Mouse (Mus musculus) lung, adult 18-20 months (tissue): ENCODE results near the gene Gm20388.

Source experiments
- DNase-seq, 2 experiments: peaks; one replicate each; pipeline ENCODE4 v3.0.0; 2022; ENCODE audit warnings: mixed read lengths in 2 of 2

Gene Gm20388

DNA sequence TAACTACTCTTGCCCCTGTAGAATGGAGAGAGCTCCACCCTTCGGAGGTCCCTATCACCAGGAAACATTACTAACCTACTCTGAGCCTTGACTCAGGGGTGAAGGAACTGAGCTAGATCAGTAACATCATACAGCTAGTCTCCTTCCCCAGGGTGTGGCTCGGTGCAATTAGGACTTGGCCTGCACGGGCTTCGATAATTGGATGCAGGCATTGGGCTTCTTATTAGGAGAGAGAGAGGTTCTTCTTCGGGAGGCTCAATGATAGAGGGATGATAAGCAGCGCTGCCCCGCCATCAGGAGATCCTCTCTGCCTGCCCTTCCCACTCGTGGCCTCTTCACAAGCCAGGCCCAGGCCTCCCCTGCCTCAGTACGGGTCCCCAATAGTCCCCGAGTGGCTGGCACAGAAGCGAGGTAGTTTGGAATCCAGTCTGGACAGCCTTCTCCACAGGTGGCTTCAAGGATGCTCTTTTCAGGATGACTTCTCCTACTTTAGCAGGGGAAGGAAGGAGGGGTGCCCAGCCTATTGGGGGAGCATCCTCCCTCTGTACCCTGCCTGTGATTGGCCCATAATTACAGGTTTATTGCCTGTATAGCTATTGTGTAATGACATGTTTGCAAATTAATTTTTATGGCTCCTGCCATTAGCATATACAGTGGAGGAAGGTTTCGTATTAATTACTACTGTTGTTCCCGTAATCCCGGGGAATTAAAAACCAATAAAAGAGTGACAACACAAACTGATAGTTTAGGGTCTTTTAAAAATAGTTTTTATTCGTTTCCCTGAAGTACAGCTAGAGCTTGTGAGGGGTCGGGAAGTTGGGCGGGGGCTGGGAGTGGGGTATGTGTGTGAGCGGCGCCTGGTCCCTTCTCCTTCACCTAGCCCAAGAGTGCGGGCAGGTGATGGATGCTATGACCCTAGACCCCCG lies 575.2 kb downstream of the Gm20388 start:
- DNase-seq: no peak

DNA sequence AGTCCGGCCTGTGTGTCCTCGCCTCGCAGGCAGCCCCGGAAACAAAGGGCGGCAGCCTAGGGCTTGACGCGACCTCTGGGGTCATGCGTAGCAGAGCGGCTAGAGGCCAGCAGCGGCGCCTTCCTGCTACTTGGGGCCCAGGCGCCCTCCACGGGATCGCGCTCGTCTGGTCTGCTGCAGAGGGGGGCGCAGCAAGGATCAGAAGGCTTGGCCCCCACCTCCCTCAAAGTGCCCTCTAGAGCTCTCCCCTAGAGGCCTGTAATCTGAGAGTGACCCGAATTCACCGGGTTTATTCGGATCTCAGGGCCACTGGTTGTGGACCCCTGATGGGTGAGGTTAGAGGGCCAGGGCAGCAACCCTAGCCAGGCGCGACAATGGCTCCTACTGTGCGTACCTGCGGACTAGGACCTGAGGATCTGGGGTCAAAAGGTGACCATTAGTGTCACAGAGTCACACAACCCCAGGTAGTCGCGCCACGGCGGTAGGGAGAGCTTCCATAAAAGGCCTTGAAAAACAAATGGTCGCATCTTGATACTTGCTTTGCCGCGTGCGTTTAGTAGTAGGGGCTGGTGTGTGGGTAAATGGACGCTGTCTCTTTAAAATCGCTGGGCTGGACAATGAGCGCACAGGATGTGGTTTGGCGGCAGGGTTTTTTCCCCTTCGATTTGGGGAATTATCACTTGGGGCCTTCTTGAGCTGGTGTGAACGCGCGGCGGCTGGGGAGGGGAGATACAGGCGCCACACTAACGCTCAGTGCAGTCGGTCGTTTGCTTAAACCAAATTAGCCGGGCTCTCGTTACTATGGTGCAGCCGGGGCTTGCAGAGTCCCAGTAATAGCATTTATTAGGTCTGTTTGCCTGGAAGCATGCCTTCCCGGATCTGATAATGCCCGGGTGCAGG lies 576.1 kb downstream of the Gm20388 start:
- DNase-seq: peak; percentile 63 to 75

DNA sequence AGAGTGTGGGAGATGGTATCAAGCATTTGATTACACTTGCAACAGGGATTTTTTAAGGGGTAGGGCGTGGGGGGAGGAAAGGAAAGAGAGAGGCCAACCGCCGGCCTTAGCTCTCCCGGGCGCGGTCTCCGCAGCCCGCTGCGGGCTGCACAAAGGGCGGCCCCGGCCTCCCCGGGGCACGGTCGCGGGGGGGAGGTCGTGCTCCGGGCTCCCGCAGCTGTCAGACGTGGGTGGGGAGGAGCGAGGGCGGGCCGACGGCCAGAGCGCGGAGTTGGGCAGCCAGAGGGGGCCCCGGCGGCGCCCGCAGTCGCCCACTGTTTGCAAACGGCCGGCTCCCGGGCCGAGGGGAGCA lies 576.7 kb downstream of the Gm20388 start:
- peak in 1 of 2 experiments; percentile 69 for DNase-seq

DNA sequence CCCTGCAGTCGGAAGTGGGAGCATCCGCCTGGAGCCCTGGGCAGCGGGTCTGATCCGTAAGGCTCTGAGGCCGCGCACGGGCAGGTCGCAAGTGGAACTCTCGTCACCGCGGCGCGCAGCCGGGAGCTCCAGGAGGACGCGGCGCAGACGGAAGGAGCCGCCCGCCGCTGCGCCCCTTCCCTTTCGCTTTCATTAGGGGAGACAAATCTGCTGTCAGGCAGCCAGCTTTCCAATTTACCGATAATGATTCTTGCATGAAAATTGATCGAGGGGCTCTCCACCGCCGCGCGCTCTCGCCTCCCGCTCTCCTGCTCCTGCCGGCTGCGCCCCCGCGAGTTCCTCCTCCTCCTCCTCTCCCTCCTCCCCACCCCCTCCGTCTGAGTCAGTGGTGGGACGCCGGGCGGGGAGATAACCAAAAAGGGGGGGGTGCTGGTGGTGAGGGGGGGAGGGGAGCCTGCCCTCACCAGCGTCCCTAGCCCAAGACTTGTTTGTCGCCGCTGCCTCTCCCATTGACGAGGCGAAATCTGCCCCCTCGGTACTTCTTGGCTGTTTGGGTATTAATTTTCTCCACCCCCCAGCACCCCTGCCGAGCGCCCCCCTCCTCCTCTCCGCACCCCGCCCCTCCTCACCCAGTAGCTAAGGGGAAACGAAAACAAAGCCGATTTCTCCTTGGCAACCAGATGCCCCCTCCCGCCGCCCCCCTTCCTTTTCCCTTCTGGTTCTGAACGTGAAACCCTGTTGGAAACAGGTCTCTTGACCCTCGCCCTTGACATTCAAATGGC lies 577.3 kb downstream of the Gm20388 start:
- DNase-seq: peak; percentile 72

DNA sequence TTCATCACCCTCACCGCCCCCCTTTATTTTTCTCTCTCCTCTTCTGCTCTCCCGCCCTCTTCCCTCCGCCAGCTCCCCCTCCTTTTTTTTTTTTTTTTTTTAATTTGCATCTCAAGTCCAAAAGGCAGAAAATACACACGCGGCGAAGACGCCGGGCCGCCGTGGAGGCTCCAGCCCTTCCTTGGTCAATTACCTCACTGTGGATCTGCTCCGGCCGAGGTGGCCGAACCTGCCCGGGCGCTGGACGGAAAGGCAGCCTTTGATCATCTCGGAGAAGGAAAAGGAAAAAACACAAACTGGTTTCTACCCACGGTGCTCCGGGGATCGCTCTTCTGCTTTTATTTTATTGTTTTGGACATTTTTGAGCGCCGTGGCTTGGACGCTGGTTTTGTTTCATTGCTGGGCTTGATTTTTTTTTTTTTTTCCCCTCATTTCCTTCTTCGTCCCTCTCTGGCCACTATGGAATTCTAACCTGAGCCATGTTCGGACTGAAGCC lies 578.0 kb downstream of the Gm20388 start:
- peak in 1 of 2 experiments; percentile 57 for DNase-seq

DNA sequence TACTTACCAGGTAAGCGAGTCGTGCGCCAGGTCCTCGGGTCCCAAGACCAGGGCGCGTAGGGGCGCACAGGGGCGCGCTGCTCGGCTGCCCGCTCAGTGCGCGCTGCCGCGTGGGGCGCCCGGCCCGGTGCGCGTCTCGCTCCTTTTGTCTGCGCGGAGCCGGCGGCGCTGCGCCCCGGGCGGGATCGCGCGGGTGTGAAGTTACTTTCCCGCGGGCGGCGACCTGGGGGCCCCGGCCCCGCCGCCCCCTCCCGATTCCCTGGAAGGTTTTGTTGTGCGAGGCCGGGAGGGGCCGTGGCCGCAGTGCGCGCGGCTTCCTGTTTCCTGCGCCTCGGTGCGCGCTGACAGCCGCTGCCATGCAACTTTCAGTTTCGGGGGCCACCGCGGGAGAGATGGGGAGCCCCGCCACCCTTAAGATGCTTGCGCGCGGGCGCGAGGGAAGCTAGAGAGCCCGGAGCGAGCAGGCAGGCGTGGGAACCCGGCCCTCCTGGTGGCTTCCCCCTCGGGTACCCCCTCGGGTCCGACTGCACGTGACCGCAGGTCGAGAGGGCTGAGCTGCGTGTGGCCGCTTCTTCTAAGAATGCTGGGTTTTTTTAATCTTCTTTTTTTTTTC lies 578.6 kb downstream of the Gm20388 start:
- DNase-seq: peak; percentile 76 to 79

DNA sequence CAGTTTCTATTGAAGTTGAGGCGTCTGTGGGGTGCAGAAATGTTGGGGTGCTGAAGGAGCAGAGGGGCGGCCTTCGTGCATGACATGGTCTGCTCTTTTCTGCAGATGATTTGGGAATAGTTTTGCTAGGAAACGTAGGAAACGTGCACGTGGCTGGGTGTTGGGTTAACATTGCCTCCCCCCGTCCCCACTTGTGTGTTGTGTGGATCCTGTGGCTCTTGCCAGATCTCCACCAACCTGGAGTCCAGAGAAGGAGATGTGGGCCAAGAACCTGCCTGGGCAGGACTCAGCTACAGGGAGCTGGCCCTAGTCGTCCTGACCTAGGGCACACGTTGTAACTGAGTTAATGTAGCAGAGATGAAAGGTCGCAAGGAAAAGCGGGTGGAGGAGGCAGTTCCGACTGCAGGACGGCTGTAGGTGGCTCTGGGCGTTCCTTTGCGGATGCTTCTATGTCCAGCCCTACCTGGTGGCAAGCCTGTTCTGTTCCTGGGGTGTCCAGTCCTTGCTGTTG lies 579.2 kb downstream of the Gm20388 start:
- DNase-seq: no peak

DNA sequence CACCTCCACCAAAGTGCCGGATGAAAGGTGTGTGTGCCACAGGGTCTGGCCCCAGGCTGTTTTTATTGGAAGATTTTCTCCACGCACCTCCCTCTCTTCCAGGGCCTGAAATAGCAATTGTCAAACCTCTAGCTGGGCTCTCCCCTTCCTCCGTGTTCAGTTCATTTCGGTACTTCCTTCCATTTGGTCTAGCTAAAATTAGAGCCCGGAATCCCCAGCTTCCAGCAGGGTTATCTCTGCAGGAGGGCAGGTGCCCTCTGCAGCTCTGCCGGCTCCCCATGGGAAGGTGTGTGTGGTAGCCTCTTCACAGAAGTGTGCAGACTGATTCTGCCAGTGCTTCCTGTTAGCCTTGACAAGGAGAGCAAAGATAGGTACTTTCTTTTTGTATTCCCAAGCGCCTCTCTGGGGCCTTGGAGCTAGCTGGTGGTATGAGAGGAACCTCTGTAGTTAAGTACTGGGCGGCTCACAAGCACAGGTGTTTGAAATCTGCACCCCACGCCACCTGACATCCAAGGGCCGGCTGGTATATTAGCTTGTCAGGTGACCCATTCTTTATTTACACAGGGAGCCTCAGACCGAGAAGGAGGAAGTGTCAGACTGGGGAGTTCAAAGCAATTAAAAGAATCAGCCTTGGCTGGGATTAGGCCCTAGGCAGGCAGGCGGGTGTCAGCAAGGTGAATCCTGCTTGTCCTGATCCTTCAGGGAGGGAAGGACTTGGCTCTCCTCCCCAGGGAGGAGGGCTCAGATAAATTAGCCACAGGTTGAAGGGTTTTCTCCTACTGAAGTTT lies 579.9 kb downstream of the Gm20388 start:
- peak; percentile 60 to 63 for DNase-seq

DNA sequence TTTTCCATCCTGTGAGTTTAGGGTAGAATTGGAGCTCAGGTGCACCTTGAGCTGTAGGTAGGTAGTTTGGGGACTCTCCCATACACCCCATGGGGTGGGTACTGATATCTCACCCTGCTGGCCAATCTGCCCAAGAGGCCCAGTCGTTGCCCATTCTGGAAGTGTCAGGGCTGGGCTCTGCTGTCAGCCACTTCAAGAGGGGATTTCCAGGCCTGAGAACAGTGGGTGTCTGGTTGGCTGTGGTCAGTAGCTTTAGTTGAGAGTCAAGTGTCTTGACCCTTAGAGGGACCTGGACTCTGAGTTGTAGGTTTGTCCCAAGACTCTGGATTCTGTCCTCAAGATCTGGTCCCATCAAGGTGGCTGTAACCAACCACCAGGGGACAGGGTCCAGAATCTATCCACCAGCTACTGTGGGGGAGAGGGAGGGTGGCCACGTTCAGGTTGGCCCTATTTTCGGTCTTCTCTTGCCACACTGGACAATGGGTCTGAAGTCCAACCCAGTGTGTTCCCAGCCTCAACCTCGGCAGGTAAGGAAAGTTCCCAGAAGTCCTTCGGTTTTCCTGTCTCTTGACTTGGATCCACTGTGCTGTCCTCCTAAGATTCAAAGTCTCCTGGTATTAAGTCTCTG lies 580.6 kb downstream of the Gm20388 start:
- DNase-seq: no peak

DNA sequence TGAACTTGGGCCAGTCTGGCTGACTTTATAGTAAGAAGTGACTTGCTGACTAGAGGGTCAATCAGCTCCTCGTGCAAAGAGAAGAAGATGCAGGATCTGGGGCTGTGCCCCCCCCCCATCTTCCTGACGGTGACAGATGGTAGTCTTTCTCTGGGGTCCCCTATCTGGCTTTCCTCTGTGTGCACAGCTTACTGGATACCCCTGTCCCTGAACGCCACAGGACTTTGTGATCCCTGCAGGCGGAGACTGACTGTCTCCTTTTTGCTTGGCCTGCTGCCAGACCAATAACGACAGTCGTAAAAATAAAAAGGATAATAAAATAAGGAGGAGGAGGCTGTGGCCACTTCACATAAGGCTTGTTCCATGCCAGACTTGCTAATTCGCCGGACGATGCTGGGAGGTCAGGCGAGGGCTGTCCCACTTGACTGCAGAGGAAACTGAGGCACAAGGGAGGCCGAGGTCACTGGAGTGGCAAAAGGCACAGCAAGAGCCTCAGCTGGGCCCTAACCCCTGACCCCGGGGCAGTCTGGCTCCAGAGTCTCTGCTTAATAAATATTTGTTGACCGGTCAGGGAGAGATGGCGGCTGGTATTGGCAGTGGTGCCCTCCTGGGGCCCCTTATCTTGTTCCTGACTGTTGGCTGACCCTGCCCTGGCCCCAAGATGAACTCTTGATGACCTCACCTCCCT lies 581.7 kb downstream of the Gm20388 start:
- peak in 1 of 2 experiments; percentile 66 for DNase-seq

DNA sequence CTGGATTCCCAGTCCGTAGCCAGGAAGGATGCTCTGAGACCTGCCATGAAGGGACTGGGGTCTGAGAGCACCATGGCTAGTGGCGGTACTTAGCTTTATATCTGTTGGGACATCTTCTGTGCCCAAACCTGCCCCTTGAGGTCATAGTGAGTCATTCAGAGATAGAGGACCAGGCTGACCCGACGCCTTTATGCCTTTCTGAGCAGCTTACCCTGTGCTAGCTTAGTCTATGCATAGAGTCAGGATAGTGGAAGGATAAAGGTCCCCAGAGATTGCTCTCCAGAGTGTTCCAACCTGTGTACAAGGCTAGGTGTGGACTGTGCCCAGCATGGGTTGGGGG lies 582.2 kb downstream of the Gm20388 start:
- no peak for DNase-seq

DNA sequence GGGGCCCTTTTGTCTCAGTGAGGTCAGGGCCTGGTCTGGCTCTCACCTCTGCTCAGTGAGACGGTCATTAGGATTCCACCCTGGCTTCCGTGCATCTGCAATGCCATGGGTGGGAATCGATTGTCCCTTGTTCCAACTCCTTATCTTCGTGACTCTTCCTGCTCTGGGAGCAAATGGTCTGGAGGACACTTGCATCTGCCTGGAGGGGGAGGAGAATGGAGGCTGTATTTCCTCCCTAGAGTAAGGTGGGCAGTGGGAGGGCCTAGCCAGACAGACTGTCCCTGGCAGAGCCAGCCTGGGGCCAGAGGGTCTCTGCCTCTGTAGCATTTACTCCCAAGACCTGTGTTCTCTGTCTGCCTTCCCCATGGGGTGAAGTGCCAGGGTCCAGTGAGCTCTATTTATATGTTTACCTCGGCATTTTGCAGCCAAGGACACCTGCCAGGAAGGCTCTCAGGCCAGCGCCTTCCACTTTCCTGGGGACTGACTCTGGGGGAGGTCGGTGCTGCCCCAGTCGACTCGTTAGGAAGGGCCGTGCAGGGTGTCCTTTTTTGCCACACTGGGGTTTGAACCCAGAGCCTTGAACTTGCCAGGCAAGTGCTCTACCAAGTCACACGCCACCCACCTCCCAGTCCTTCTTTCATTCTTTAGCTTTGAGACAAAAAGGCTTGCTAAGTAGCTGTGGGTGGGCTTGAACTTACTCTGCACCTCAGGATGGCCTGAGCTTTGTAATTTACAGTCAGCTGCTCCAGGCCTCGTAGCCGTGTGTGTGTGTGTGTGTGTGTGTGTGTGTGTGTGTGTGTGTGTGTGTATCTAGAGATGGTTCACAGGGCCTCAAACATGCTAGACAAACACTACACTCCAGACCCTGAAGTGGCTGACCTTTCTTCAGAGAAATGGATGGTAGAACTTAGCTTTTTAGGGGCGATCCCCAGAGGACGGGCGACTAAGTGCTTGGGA lies 583.1 kb downstream of the Gm20388 start:
- no peak for DNase-seq

DNA sequence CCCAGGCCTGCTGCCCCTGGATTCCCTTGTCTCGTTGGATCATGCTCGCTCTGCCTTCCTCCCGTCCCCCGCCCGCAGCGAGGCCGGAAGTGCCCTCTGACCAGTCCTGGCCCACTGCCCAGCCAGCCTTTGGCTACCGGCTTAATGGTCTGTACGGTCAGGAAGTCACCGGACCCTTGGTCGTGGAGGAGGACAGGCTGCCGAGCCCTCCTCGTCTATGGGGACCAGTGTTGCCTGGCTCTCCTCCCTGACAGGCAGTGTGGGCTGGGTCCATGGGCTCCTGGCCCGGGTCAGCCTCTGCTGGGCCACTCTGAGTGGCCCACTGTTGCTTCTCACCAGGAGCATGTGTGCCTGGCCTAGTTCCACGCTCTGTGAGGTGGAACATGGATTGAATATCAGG lies 584.3 kb downstream of the Gm20388 start:
- peak; percentile 86 to 91 for DNase-seq

DNA sequence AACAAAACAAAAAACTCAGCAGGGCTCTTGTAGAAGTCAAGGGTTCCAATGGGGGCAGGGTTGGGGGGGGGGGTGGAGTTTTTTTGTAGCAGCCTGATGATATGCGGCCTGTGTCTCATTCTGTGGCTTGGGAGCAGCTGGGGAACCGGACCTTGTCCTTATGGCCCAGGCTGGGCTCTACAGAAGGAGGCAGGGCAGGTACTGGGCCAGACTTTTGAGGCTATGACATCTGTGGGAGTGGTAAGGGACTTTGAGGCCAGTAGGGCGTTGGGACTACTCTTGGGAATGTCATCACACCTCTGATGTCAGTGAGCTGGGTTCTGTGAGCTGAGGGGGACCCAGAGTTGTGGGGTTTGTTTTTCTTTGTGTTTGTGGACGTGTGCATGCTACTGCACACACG lies 584.8 kb downstream of the Gm20388 start:
- DNase-seq: no peak

DNA sequence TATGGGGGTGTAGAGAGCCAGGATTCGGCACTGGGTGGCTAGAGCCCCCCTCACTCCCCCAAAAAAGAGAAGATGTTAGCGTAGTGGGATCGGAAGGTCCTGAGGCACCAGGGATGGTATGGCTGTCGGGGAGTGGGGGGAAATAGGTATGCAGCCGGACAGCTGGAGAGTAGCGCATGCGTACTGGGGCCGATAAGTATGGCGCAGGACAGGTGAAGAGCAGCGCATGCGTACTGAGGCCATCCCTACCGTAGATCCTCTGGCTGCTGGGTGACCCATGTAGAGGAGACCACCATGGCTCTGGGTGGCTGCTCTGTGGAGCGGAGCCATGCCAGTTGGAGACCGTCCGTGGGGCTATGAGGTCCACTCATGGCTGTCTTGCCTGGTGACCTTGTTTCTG lies 585.8 kb downstream of the Gm20388 start:
- no peak for DNase-seq

DNA sequence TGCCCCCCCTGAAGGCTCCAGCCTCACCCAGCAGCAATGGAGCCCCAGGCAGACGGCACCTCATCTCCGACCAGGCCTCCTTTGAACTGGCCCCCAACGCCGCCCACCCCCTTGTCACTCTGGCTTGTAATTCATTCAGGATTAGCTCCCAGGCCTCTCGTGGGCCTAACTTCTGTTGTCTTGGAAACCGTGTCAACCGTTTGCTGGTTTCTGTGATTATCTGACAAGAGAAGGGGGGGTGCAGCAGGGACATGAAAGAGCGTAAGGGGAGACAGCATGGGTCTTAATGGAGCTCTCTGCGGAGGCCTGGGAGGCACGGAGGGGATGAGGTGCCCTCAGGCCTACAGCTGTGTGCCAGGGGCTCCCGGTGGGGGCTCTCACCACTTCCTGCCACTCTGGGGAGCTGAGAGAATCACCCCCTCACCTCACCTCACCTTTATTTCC lies 586.9 kb downstream of the Gm20388 start:
- DNase-seq: no peak

DNA sequence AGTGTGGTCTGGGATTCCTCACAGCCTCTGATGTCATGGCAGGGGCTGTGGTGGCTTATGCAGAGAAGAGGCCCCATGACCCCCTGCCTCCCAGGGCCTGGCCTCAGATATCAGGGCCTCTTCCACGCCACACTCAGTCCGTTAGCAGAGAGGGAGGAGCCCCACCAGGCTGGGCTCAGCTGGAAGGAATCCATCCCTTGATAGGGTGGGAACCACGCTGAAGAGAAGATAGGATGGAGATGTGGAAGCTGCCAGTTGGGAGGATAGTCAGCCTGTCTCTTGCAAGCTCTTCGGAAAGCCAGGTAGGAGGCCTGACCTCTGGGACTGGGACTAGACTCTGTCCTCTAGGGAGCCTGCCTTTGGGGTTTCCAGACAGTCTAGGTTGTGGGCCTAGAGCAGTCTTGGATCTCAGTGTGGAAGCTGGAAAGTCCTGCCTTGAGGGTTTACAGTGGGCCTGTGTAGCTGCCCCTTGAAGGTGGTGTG lies 587.7 kb downstream of the Gm20388 start:
- no peak for DNase-seq

DNA sequence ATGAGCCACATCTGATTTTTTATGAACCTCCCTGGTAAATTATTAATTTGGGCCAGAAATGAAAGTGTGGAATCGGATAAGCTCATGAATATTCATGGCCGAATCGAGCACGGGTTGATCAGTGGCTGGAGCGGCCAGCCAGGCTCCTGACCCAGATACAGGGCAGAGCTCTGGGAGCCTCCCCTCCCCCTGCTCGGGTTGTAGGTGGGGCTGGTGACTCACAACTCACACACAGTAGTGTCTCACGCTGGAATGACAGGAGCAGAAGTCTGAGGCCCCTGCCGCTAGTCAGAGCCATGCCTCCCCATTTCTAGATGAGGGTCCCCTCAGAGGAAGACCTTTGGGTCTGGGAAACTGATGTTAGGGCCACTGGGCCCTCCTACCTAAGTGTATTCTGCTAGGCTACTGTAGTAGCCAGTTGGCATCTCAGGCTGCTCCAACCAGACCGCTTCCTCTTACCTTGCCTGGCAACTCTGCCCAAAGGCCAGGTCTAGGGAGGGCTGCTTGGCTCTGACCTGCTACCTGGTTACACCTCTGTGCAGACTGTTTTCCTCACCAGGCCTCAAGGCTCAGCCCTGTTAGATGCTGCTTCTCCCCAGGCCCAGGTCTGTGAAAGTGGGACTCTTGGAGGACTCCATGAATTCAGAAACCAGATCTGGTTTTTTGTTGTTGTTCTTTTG lies 588.4 kb downstream of the Gm20388 start:
- DNase-seq: peak; percentile 84 to 89
